Mouse (Mus musculus): ENCODE data around the gene Glipr1l1.
"Not testable (repeated sequence)": the region's sequence is repeated elsewhere in the genome, so short reads cannot be mapped to it uniquely, and the experiment has no call there.

Glipr1l1 gene

GRCm38 (mm10) chr10:112059702-112060582, at the start of gene Glipr1l1:
Gene Glipr1l1, plus strand, starts transcription at chr10:112060189.
- peak; percentile 54 for DNase-seq (ENCODE audit: low spot score)

GRCm38 (mm10) chr10:112023585-112023984, 36.4 kb upstream of the Glipr1l1 start:
- no peak for DNase-seq (ENCODE audit: low spot score)

GRCm38 (mm10) chr10:112028689-112029088, 31.3 kb upstream of the Glipr1l1 start:
- DNase-seq (ENCODE audit: low spot score): not testable (repeated sequence)

GRCm38 (mm10) chr10:112043523-112043922, 16.5 kb upstream of the Glipr1l1 start:
- DNase-seq (ENCODE audit: low spot score): not testable (repeated sequence)

GRCm38 (mm10) chr10:112044283-112044682, 15.7 kb upstream of the Glipr1l1 start:
- not testable (repeated sequence) for DNase-seq (ENCODE audit: low spot score)

- DNase-seq (ENCODE audit: low spot score): no peak
Observed at GRCm38 (mm10) chr10:112051220-112051619, 8.8 kb upstream of the Glipr1l1 start.

- not testable (repeated sequence) for DNase-seq (ENCODE audit: low spot score)
Observed at GRCm38 (mm10) chr10:112051956-112052355, 8.0 kb upstream of the Glipr1l1 start.

GRCm38 (mm10) chr10:112060583-112060934, 570 bp downstream of the Glipr1l1 start:
- DNase-seq (ENCODE audit: low spot score): not testable (repeated sequence)

GRCm38 (mm10) chr10:112080044-112080443, 20.1 kb downstream of the Glipr1l1 start:
- DNase-seq (ENCODE audit: low spot score): no peak

GRCm38 (mm10) chr10:112083157-112083556, 23.2 kb downstream of the Glipr1l1 start, which contains the start of gene Glipr1l2:
Gene Glipr1l2, plus strand, starts transcription at chr10:112083354.
- no peak for DNase-seq (ENCODE audit: low spot score)

GRCm38 (mm10) chr10:112105785-112106184, 45.8 kb downstream of the Glipr1l1 start:
- DNase-seq (ENCODE audit: low spot score): peak; percentile 67

- no peak for DNase-seq (ENCODE audit: low spot score)
Observed at GRCm38 (mm10) chr10:112110401-112110800, 50.4 kb downstream of the Glipr1l1 start.

- DNase-seq (ENCODE audit: low spot score): not testable (repeated sequence)
Observed at GRCm38 (mm10) chr10:112125090-112125489, 65.1 kb downstream of the Glipr1l1 start.

GRCm38 (mm10) chr10:112127682-112128230, 67.8 kb downstream of the Glipr1l1 start:
- not testable (repeated sequence) for DNase-seq (ENCODE audit: low spot score)
